Mouse (Mus musculus): ENCODE data around the gene Pcdh7. TPM values are rescaled to one million over a fixed set of nuclear protein-coding genes. Genes with fewer than 3 reads are reported as not detected.

Gene Pcdh7
- polyA plus RNA-seq, 1 experiment: 4.4 TPM

- no peak overlapping the region for H3K4me3 ChIP-seq (ENCODE audit: low read depth, low read length)
- H3K27ac ChIP-seq (ENCODE audit: insufficient read depth, low read depth, low read length): no peak overlapping the region
- H3K27me3 ChIP-seq (ENCODE audit: control insufficient read depth, insufficient read depth, low read length): no peaks in the 10 kb centered on the region
- no peaks in the 10 kb centered on the region for H3K4me1 ChIP-seq (ENCODE audit: control insufficient read depth, insufficient read depth, insufficient read length, low read length)
- H3K36me3 ChIP-seq (ENCODE audit: control insufficient read depth, insufficient read depth, low read length): no peaks in the 10 kb centered on the region
- TF ChIP-seq CTCF (IDR thresholded peaks at IDR 0.05; ENCODE audit: extremely low read depth, insufficient read length, insufficient replicate concordance, low read depth, low read length) (no peak), POLR2A (IDR thresholded peaks at IDR 0.05; ENCODE audit: low read depth, low read length) (no peak)
- WGBS: 69% methylated on average over 10 of the region's 10 CpGs
Measured at GRCm38 (mm10) chr5:57768469-57769022, 50.8 kb downstream of the Pcdh7 start.

- Histone ChIP-seq H3K27ac (ENCODE audit: insufficient read depth, low read depth, low read length) (no peak overlapping the region), H3K36me3 (ENCODE audit: control insufficient read depth, insufficient read depth, low read length) (no peaks in the 10 kb centered on the region), H3K4me3 (ENCODE audit: low read depth, low read length) (no peak overlapping the region), H3K4me1 (ENCODE audit: control insufficient read depth, insufficient read depth, insufficient read length, low read length) (no peaks in the 10 kb centered on the region), H3K27me3 (ENCODE audit: control insufficient read depth, insufficient read depth, low read length) (no peaks in the 10 kb centered on the region)
- TF ChIP-seq POLR2A (IDR thresholded peaks at IDR 0.05; ENCODE audit: low read depth, low read length) (no peak), CTCF (IDR thresholded peaks at IDR 0.05; ENCODE audit: extremely low read depth, insufficient read length, insufficient replicate concordance, low read depth, low read length) (no peak)
- WGBS: 92% methylated on average over 7 of the region's 7 CpGs
Measured at GRCm38 (mm10) chr5:57769644-57770043, 51.9 kb downstream of the Pcdh7 start.

- TF ChIP-seq CTCF (IDR thresholded peaks at IDR 0.05; ENCODE audit: extremely low read depth, insufficient read length, insufficient replicate concordance, low read depth, low read length): no peak
- no peak for TF ChIP-seq POLR2A (IDR thresholded peaks at IDR 0.05; ENCODE audit: low read depth, low read length)
- no peaks in the 10 kb centered on the region for H3K4me1 ChIP-seq (ENCODE audit: control insufficient read depth, insufficient read depth, insufficient read length, low read length)
- WGBS: 74% methylated on average over 3 of the region's 3 CpGs
- no peak overlapping the region for H3K27ac ChIP-seq (ENCODE audit: insufficient read depth, low read depth, low read length)
- H3K4me3 ChIP-seq (ENCODE audit: low read depth, low read length): no peak overlapping the region
- H3K36me3 ChIP-seq (ENCODE audit: control insufficient read depth, insufficient read depth, low read length): no peaks in the 10 kb centered on the region
- H3K27me3 ChIP-seq (ENCODE audit: control insufficient read depth, insufficient read depth, low read length): no peaks in the 10 kb centered on the region
Measured at GRCm38 (mm10) chr5:57770364-57770763, 52.6 kb downstream of the Pcdh7 start.

GRCm38 (mm10) chr5:57771122-57771521 is 53.4 kb downstream of the Pcdh7 start:
- TF ChIP-seq POLR2A (IDR thresholded peaks at IDR 0.05; ENCODE audit: low read depth, low read length) (no peak), CTCF (IDR thresholded peaks at IDR 0.05; ENCODE audit: extremely low read depth, insufficient read length, insufficient replicate concordance, low read depth, low read length) (no peak)

GRCm38 (mm10) chr5:57772711-57773110 is 54.9 kb downstream of the Pcdh7 start:
- H3K27ac ChIP-seq (ENCODE audit: insufficient read depth, low read depth, low read length): no peak overlapping the region
- no peak for TF ChIP-seq CTCF (IDR thresholded peaks at IDR 0.05; ENCODE audit: extremely low read depth, insufficient read length, insufficient replicate concordance, low read depth, low read length)
- no peak for TF ChIP-seq POLR2A (IDR thresholded peaks at IDR 0.05; ENCODE audit: low read depth, low read length)
- H3K4me1 ChIP-seq (ENCODE audit: control insufficient read depth, insufficient read depth, insufficient read length, low read length): no peaks in the 10 kb centered on the region
- WGBS: 83% methylated on average over 3 of the region's 3 CpGs
- no peaks in the 10 kb centered on the region for H3K27me3 ChIP-seq (ENCODE audit: control insufficient read depth, insufficient read depth, low read length)
- no peak overlapping the region for H3K4me3 ChIP-seq (ENCODE audit: low read depth, low read length)
- no peaks in the 10 kb centered on the region for H3K36me3 ChIP-seq (ENCODE audit: control insufficient read depth, insufficient read depth, low read length)

More at GRCm38 (mm10) chr5:57771122-57771521, 53.4 kb downstream of the Pcdh7 start:
- 86% methylated on average over 6 of the region's 6 CpGs for WGBS
- Histone ChIP-seq H3K27ac (ENCODE audit: insufficient read depth, low read depth, low read length) (no peak overlapping the region), H3K27me3 (ENCODE audit: control insufficient read depth, insufficient read depth, low read length) (no peaks in the 10 kb centered on the region), H3K36me3 (ENCODE audit: control insufficient read depth, insufficient read depth, low read length) (no peaks in the 10 kb centered on the region), H3K4me1 (ENCODE audit: control insufficient read depth, insufficient read depth, insufficient read length, low read length) (no peaks in the 10 kb centered on the region), H3K4me3 (ENCODE audit: low read depth, low read length) (no peak overlapping the region)

GRCm38 (mm10) chr5:57774496-57774895 is 56.7 kb downstream of the Pcdh7 start:
- Histone ChIP-seq H3K27me3 (ENCODE audit: control insufficient read depth, insufficient read depth, low read length) (no peaks in the 10 kb centered on the region), H3K4me1 (ENCODE audit: control insufficient read depth, insufficient read depth, insufficient read length, low read length) (no peaks in the 10 kb centered on the region), H3K36me3 (ENCODE audit: control insufficient read depth, insufficient read depth, low read length) (no peaks in the 10 kb centered on the region), H3K4me3 (ENCODE audit: low read depth, low read length) (no peak overlapping the region), H3K27ac (ENCODE audit: insufficient read depth, low read depth, low read length) (no peak overlapping the region)
- WGBS: 84% methylated on average over 2 of the region's 2 CpGs
- no peak for TF ChIP-seq CTCF (IDR thresholded peaks at IDR 0.05; ENCODE audit: extremely low read depth, insufficient read length, insufficient replicate concordance, low read depth, low read length)
- no peak for TF ChIP-seq POLR2A (IDR thresholded peaks at IDR 0.05; ENCODE audit: low read depth, low read length)

GRCm38 (mm10) chr5:57778093-57778492 is 60.3 kb downstream of the Pcdh7 start:
- 55% methylated on average over 3 of the region's 3 CpGs for WGBS
- Histone ChIP-seq H3K36me3 (ENCODE audit: control insufficient read depth, insufficient read depth, low read length) (no peaks in the 10 kb centered on the region), H3K4me1 (ENCODE audit: control insufficient read depth, insufficient read depth, insufficient read length, low read length) (no peaks in the 10 kb centered on the region), H3K27me3 (ENCODE audit: control insufficient read depth, insufficient read depth, low read length) (no peaks in the 10 kb centered on the region), H3K4me3 (ENCODE audit: low read depth, low read length) (no peak overlapping the region), H3K27ac (ENCODE audit: insufficient read depth, low read depth, low read length) (no peak overlapping the region)
- no peak for TF ChIP-seq POLR2A (IDR thresholded peaks at IDR 0.05; ENCODE audit: low read depth, low read length)
- no peak for TF ChIP-seq CTCF (IDR thresholded peaks at IDR 0.05; ENCODE audit: extremely low read depth, insufficient read length, insufficient replicate concordance, low read depth, low read length)

Measured in small intestine, adult 2 months (tissue).